Mouse (Mus musculus) brain, embryonic 14.5 days (tissue): ENCODE measurements at regions not wholly inside any gene's neighbourhood (a gene's known extent, or its start where the extent isn't known, plus 50 kb on each side); places are given as distances from the start of the nearest gene placed in this dataset.

ENCODE experiments used
- CTCF ChIP-seq: fragments of 200-500 bp; IDR thresholded peaks from 2 replicates; pipeline ENCODE4 v1.5.1; 2012; ENCODE audit warnings: inconsistent platforms, mild to moderate bottlenecking, moderate library complexity, borderline replicate concordance; ENCODE audit not compliant: insufficient read depth, insufficient read length; ENCODE audit errors: extremely low read depth
- POLR2A ChIP-seq: fragments of 200-500 bp; IDR thresholded peaks from 2 replicates; pipeline ENCODE4 v1.6.1; 2012; ENCODE audit warnings: mild to moderate bottlenecking, inconsistent platforms, borderline replicate concordance; ENCODE audit not compliant: poor library complexity, insufficient read depth, insufficient read length, severe bottlenecking; ENCODE audit errors: extremely low read depth

GRCm38 (mm10) chr12:117380836-117381235, 135.4 kb upstream of the Rapgef5 start:
- TF ChIP-seq CTCF: no peak
- TF ChIP-seq POLR2A: no peak
